Mouse (Mus musculus) fibroblast of lung, adult 2 months (primary cell): ENCODE measurements around the gene Iqsec1.

Source experiments
- DNase-seq: peaks from one replicate; pipeline ENCODE4 v3.0.0-alpha.2; 2011; ENCODE audit warnings: low read depth

The Iqsec1 gene

GRCm38 (mm10) chr6:90753656-90754055 lies 234.8 kb downstream of the Iqsec1 start:
- no peak for DNase-seq

GRCm38 (mm10) chr6:90751624-90752023 lies 236.9 kb downstream of the Iqsec1 start:
- DNase-seq, result no peak

GRCm38 (mm10) chr6:90750091-90750490 lies 238.4 kb downstream of the Iqsec1 start:
- DNase-seq, result no peak

- peak; percentile 86 for DNase-seq
These were observed 239.0 kb downstream of the Iqsec1 start for GRCm38 (mm10) chr6:90749414-90749937.

- no peak for DNase-seq
These were observed 239.5 kb downstream of the Iqsec1 start for GRCm38 (mm10) chr6:90748976-90749375.

DNA sequence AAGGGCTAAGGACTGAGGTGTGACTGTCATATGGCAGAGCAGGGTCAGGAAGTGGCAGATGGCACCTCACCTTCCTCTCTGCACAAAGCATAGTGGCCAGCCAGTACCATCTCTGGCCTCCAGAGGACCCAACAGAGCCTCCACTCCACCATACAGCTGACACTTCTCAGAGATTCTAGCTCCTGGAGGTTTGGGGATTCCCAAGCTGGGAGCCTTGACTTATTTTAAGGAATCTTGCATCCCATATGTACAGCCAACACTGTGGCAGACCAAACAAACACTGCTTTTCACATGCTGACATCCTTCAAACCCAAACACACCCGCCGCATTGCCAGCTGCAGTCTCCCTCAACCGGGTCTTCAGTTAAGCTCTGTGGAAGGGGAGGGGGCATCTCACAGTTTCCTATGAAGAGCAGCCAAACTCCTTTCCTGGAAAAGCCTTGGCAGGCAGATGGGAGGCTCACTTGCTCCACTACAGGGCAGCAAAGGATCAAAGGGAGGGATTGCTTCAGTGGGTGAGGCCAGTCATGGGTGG lies 242.1 kb downstream of the Iqsec1 start:
- DNase-seq, result no peak

GRCm38 (mm10) chr6:90745401-90746198 lies 242.9 kb downstream of the Iqsec1 start:
- DNase-seq, result no peak

- no peak for DNase-seq
These were observed 246.0 kb downstream of the Iqsec1 start for GRCm38 (mm10) chr6:90742453-90742852.

DNA sequence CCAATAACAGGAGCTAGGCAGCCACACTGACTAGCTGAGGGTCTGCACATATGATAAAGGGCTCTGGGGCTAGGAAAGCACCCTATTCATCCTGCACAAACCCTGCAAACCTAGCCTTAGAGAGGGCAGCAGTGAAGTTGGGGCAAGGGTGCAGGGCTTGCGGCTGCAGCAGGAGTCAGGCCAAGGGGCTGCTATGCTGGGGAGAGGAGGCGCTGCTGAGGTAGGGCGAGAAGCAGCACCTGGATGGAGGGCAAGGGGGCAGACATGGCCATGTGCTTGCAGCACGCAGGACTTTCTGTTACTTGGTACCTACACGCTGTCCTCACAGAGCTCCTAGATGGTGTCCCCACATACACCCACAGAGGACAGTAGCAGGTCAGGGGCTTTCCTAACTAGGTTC lies 246.8 kb downstream of the Iqsec1 start:
- DNase-seq, result no peak

DNA sequence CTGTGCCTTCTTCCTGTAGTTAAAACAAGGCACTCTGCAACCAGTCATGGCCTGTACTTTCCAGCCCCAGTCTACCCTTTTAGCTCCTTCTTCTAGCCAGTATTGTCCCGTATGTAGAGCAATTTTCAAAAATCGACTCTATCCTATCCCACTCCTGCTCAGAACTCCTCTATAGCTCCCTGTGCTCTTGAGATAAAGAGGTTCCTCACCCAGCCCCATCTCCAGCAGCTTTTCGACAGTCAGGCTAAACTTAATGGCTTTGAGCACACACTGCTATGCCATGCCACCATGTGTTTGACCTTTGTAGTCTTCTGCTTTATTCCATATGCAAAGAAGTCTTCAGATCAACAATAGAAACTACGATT lies 247.4 kb downstream of the Iqsec1 start:
- no peak for DNase-seq

DNA sequence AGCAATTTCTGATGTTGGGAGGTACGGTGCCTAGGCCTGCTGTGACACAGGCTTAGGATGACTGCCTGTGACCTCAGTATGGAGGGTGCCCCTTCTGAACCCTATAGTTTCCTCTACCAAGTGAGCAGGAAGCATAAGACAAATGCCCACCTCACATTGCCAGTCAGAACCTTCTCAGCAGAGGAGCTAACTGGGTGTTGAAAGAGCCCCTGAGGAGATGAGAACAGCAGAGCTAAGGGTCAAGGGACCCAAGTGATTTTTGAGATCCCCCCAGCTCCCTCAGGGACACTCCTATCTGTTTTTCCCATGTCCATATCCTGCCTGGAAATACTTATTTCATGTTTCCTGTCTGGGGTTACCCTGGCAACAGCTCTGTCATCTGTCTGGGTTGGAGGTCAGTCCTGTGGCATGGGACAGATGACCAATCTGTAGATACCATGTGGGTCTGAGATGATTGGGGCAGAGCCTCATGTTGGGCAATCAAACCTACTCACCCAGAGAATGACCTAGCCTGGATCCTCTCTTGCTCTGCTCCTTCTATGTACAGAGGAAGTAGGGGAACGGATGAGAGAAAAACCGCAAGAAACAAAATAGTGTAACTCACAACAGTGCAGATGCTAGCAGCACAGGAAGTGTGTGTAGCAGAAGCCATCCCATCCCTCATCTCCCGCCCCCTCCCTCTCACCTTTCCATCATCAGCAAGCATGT lies 248.0 kb downstream of the Iqsec1 start:
- no peak for DNase-seq

DNA sequence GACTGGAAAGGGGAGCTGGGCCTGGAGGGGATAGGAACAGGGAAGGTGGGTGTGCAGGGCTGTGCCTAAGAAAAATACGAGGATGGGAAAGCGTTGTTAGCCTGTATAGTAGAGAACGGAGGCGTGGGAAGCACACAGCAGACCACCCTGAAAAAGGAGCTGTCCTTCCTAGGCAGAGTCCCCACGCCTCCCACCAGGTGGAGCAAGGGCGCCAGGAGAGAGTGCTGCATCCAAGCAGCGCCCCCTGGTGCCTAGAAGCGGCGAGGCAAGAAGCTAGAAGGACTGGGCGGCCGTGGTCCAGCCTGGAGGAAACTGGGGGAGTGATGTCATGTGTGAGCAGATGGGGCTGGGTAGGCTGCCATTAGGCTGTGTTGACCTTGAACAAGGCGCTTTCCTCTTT lies 251.1 kb downstream of the Iqsec1 start:
- DNase-seq, result peak; percentile 73

DNA sequence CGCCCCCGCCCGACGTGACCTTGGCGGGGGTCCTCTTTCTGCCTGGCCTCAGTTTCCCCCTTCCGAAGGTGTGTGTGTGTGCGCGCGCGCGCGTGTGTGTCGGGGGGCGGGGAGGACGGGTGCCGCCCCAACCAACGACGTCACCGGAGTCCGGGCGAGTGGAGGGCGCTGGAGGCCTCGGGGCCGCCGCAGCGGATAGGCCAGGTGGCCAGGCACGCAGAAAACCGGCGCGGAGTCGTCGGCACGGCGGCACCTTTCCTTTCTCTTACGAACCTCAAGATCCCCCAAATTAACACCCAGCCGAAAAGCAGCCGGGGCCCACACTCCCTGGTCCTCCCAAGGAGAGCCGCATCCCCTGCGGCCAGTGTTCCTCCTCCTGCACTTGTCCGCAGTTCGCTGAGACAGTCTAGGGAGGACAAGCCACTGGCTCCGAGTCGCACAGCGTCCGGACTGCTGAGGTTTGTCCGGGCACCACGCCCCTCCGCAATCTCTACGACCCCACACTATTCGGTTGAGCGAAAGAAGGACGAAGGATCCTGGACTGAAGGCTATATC lies 251.7 kb downstream of the Iqsec1 start:
- DNase-seq, result no peak

DNA sequence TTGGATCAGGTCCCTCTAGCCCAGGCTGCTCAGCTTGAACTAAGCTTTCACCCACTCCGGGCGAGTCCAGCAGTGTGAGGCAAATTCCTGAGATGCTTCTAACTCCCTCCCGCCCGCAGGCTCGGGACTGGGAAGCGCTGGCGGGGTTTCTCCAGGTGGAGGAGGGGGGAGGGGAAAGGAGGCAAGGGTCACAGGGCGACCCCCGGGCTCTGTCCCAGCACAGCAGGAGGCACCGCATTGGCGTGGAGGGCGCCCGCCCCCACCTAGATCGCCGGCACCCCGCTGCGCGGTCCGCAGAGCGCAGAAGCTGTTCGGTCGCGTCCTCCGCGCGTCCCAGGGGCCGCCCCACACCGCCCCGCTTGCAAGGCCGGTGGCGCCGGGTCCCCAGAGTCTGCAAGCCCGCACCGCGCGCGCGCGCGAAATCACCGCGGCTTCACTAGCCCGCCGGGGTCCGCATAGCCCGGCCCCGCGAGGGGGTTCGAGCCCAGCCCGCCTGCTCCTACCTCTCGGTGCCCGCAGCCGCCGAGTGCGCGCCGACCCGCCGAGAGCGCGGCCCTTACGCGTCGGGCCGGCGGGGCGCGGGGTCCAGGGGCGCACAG lies 252.3 kb downstream of the Iqsec1 start:
- DNase-seq, result no peak

- DNase-seq, result no peak
These were observed 253.0 kb downstream of the Iqsec1 start for GRCm38 (mm10) chr6:90735396-90736036.

GRCm38 (mm10) chr6:90734806-90735205 lies 253.7 kb downstream of the Iqsec1 start:
- no peak for DNase-seq

- DNase-seq, result no peak
These were observed 257.2 kb downstream of the Iqsec1 start for GRCm38 (mm10) chr6:90731327-90731726.

DNA sequence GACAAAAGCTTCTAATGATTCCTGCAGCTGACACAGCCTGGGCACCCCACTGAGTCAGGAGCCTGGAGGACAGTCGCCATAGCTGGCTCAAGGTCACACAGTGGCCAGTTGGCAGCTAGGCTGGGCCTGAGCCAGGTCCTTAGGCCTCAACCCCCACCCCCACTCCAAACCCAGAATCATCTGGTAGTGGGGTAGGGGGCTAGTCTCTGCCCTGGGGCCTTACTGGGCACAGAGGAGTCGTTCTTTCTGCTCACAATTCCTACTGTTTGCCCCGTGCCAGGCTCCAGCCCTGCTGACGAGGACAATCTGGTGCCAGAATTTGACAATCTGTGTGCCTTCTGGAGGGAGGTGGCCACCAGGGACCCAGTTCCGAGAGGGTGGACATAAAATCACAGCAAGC lies 258.7 kb downstream of the Iqsec1 start:
- DNase-seq, result no peak

- no peak for DNase-seq
These were observed 260.0 kb downstream of the Iqsec1 start for GRCm38 (mm10) chr6:90728491-90728931.

DNA sequence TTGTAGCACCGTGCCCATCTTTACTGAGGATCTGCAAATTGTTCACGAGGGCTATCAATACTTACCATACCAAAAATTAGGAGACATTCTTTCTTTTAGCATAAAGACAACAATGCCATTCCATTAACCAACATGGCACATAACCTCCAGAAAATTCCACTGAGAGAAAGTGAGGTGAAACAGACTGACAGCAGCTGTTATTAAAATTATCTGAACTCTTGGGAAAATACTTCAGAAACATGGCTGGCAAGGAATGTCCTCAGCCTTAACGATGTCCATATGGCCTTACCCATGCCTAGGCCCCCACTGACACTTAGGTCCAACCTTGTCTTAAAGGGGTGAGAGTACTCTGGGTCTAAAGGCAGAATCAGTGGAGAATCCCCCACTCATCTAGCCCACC lies 260.7 kb downstream of the Iqsec1 start:
- DNase-seq, result no peak

- DNase-seq, result no peak
These were observed 261.8 kb downstream of the Iqsec1 start for GRCm38 (mm10) chr6:90726711-90727122.

DNA sequence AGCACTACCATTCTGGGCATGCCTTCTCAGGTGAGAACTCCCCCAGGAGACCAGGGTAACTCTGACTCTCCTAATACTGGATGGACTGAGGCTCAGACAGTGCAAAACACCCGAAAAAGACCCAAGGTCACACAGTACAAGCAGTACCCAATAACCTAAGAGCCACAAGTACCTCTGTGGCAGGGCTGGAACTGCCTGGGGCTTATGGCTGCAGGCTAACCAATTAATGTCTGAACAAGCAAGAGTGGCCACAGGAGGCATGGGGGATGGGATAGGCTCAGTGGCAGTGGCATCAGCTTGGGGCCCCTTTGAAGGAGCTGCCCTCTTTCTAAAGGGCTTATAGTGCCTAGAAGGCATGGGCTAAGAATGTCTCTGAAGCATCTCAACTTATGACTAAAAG lies 263.0 kb downstream of the Iqsec1 start:
- DNase-seq, result no peak
